Mouse (Mus musculus) cortical plate, adult 2 months (tissue): Measurements from ENCODE around the gene Atp2b2. TPM values are rescaled to one million over a fixed set of nuclear protein-coding genes. Genes with fewer than 3 reads are reported as not detected.
A peak's percentile ranks its signal among the peaks of the same experiment; 100 is the strongest.

Experiments used
- H3K27ac ChIP-seq: fragments of 200-500 bp; 2 replicates; pipeline ENCODE4 v1.5.1; 2012; ENCODE audit warnings: low read length, control low read depth, inconsistent platforms; ENCODE audit not compliant: insufficient read depth
- H3K4me1 ChIP-seq: fragments of 200-500 bp; 2 replicates; pipeline ENCODE4 v1.6.1; 2011; ENCODE audit warnings: low read length; ENCODE audit not compliant: control insufficient read depth, insufficient read depth
- H3K4me3 ChIP-seq: fragments of 200-500 bp; 2 replicates; pipeline ENCODE4 v1.5.1; 2011; ENCODE audit warnings: mild to moderate bottlenecking, low read length, control low read depth; ENCODE audit not compliant: insufficient read depth
- CTCF ChIP-seq: fragments of 200-500 bp; IDR thresholded peaks from 2 replicates; pipeline ENCODE4 v1.5.1; 2011; ENCODE audit warnings: mild to moderate bottlenecking, control low read depth, low read length; ENCODE audit not compliant: insufficient read depth; ENCODE audit errors: extremely low read depth
- POLR2A ChIP-seq: fragments of 200-500 bp; IDR thresholded peaks from 2 replicates; pipeline ENCODE4 v1.6.1; 2011; ENCODE audit warnings: mild to moderate bottlenecking, low read length, control low read depth; ENCODE audit not compliant: insufficient read depth; ENCODE audit errors: extremely low read depth
- polyA plus RNA-seq: library from polyadenylated mRNA; depleted of rRNA; stranded (reverse); fragments of >200 nt; gene quantifications from 2 replicates; pipeline ENCODE4 v1.2.3, GENCODE M21; 2012; rRNA removed

Atp2b2 gene
- 232 and 238 TPM in 2 replicates for polyA plus RNA-seq

DNA sequence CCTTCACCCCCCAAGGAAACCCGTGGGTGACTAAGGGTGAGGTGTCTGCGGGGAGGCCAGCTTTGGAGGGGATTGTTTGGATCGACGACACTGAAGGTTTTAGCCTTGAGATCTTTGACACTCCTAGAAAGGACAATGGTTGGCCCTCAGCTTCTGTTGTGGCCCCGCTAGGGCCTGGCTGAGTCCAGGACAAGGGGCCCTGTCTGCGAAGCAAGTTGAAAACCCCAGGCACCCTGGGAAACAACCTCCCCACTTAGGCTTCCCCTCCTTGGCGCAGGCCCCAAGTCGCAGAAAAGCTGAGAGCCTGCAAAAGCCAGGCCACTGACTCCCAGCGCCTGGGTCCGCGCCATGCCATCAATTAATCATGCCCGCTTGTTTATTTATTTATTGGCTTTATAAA is at the start of gene Atp2b2:
Gene Atp2b2, minus strand, starts transcription at position 282 of the 400 bp plus-strand sequence.
- Histone ChIP-seq H3K27ac (peak within 1 kb of the TSS; percentile 99), H3K4me3 (peak within 1 kb of the TSS; percentile 94), H3K4me1 (peaks cover 10% of the 10 kb centered on the region)
- TF ChIP-seq POLR2A (no peak), CTCF (no peak)

DNA sequence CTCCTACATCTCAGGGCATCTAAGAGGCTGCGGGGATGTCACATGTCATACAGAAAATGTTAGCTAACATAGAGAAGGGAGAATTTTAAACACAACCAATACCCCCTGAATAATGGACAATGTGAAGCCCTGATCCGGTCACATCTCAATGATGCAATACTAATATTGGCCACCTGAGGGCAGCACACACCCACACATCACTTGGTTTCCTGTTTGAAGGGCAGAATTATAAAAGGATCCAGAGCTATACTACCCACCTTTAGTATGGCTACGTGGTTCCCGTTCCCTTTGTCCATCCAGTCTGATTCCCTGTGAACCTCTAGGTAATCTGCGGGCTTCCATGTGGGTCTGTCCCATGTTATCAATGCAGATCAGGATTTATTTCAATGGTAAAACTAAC is 47.2 kb upstream of the Atp2b2 start:
- no peak overlapping the region for H3K27ac ChIP-seq
- H3K4me3 ChIP-seq, result no peak overlapping the region
- peak; percentile 96 for TF ChIP-seq CTCF
- TF ChIP-seq POLR2A, result no peak
- H3K4me1 ChIP-seq, result peaks cover 3% of the 10 kb centered on the region

DNA sequence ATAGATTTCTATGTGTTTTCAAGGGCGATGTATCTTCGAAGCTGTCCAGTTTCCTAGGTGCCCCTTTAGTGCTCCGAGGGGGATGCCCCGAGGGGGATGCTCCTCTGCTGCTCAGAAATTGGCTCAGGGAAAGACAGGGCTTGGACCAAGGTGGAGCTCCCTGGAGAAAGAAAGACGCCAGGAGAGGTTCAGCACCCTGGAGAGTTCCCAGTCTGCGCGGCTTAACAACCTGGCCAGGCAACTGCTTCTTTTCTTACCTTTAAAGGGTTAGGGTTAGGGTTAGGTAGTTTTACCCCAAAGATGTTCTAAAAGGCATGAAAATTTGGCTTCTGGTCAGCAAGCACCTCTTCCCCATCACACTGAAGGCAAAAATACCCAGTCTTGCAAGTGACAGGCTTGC is 44.7 kb upstream of the Atp2b2 start:
- TF ChIP-seq POLR2A (no peak), CTCF (no peak)
- Histone ChIP-seq H3K27ac (no peak overlapping the region), H3K4me3 (no peak overlapping the region), H3K4me1 (no peaks in the 10 kb centered on the region)

DNA sequence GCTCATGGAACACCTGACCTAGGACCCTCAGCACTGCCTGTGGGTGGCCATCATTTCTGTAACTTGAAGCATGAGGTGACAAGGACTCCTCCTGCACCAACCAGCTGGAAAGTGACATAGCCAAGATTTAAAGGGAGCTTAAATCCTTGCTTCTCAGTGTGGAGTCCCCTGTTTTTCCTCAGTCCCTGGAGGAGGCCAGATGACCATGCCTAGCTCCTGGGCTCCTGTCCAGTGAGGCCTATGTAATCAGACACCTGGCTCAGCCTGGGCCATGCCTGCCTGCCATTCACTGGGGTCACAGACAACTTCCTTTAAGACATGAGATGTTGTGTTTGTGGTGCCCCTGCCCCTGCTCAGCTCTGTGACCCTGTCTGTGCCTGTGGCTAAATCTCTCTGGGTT is 36.1 kb upstream of the Atp2b2 start:
- no peak overlapping the region for H3K4me3 ChIP-seq
- no peak overlapping the region for H3K27ac ChIP-seq
- TF ChIP-seq CTCF (no peak), POLR2A (no peak)
- peaks cover 3% of the 10 kb centered on the region for H3K4me1 ChIP-seq

DNA sequence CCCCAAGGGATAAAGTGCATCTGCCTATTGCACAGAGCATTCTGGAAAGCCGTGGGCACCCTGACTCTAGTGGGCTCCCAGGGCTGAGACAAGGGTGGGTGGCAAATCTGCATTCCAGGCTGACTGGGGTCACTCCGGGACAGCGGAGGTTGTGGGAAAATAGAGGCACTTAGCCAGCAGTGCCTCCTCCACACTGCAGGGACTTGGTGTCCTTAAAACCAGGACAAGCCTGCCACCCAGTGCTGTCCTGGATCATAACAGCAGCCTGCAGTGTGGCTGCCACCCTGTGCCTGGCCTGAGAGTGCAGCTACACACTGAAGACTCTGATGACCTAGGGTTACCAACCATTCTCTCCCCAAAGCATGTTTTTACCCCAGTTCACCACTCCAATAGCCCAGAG is 34.1 kb upstream of the Atp2b2 start:
- TF ChIP-seq POLR2A, result no peak
- TF ChIP-seq CTCF, result peak; percentile 96
- H3K4me1 ChIP-seq, result peaks cover 3% of the 10 kb centered on the region
- no peak overlapping the region for H3K4me3 ChIP-seq
- no peak overlapping the region for H3K27ac ChIP-seq

DNA sequence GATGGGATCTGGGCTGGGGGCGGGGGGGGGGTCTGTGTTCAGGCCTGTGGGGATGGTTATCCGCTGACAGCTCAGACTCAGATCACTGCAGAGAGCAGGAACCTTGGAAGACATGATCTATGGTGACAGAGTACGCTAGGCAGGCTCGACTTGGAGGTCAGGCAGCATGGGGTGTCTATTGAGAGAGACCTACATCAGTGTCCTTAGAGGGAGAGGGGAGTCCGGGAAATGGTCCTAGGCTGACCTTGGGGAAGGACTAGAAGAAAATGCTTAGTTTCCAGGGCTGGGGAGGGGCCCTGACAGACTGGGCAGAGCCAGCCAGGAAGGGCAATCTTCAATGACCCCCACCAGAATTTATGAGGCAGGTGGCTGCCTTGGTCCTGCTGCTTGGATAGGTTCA is 33.6 kb upstream of the Atp2b2 start:
- TF ChIP-seq CTCF (no peak), POLR2A (no peak)
- H3K4me1 ChIP-seq, result peaks cover 3% of the 10 kb centered on the region
- no peak overlapping the region for H3K27ac ChIP-seq
- H3K4me3 ChIP-seq, result no peak overlapping the region

DNA sequence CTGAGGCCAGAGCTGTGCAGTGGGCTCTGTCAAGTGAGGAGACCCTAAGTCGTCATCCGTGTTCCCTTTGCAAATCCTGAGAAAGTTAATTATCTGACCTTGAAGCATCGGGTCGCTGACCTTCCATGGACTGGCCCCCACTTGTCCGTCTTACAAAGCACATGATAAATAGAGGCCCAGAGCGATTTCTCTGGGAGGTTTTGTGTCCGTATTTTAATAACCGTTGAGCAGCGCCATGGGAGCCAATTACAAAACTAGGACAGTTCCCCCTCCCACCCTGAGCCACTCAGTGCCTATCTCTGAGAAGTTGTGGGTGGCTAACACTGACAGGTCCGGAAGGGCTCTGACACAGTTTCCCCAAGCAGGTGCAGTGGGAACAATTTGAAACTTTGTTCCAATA is 32.5 kb upstream of the Atp2b2 start:
- Histone ChIP-seq H3K4me3 (no peak overlapping the region), H3K27ac (no peak overlapping the region), H3K4me1 (peaks cover 3% of the 10 kb centered on the region)
- TF ChIP-seq POLR2A, result no peak
- no peak for TF ChIP-seq CTCF

DNA sequence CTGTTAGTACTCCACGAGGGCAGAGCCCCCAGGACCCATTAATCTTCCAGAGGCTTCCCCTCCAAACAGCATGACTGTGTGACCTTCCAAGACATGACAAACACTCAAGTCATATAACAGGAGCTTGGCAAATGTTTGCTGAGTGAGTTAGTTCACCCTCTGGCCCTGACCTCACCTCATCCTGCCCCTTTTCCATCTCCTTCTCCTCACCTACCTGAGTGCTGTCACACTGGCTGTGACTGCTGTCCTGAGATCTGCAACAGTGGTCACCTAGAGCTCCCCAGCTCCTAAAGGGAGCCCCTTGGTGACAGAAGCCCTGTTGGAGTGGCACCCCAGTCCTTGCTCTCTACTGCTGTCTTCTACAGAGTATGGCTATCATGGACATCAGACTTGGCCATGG is 31.8 kb upstream of the Atp2b2 start:
- no peak overlapping the region for H3K4me3 ChIP-seq
- peaks cover 3% of the 10 kb centered on the region for H3K4me1 ChIP-seq
- no peak overlapping the region for H3K27ac ChIP-seq
- no peak for TF ChIP-seq POLR2A
- no peak for TF ChIP-seq CTCF

DNA sequence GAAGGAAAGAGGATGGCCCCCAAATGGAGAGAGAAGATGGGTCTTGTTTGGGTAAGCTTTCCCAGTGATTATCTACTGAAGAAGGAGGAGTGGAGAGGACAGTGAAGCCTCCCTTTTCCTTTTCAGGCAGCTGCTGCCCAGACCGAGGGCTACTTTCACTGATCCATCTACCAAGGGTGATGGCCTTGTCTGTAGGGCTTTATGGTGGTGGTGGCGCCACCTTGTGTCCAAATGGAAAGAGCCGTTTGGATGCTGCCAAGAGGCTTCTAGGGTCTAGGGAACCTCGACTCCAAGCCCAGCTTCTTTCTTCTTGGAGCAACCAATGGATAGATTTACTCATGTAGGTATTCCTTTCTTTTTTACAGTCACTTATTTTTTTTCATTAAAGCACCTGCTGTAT is 29.2 kb upstream of the Atp2b2 start:
- Histone ChIP-seq H3K4me3 (no peak overlapping the region), H3K4me1 (peaks cover 3% of the 10 kb centered on the region), H3K27ac (no peak overlapping the region)
- TF ChIP-seq POLR2A (no peak), CTCF (peak; percentile 84)

DNA sequence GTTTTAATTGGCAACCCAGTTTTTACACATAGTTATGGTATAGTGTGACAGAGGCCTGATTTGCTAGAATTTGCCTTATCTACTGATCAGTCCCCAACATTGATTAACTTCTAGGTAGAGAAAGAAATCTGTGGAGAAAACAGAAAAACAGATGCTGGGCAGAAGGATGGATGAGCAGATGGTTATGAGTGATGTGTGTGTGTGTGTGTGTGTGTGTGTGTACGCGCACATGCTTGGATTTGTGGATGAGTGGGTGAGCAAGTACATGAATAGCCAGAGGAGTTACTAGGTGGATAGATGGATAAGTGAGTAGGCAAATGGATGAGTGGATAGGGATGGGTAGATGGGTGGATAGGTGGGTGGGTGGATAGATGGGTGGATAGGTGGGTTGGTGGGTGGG is 20.7 kb upstream of the Atp2b2 start:
- TF ChIP-seq POLR2A (no peak), CTCF (no peak)
- H3K4me1 ChIP-seq, result peaks cover 12% of the 10 kb centered on the region
- no peak overlapping the region for H3K4me3 ChIP-seq
- H3K27ac ChIP-seq, result no peak overlapping the region
